Mouse (Mus musculus) brain, embryonic 14.5 days (tissue): ENCODE results near the gene Hdac2.

Source experiments
- CTCF ChIP-seq: fragments of 200-500 bp; IDR thresholded peaks from 2 replicates; pipeline ENCODE4 v1.5.1; 2012; ENCODE audit warnings: inconsistent platforms, mild to moderate bottlenecking, moderate library complexity, borderline replicate concordance; ENCODE audit not compliant: insufficient read depth, insufficient read length; ENCODE audit errors: extremely low read depth
- POLR2A ChIP-seq: fragments of 200-500 bp; IDR thresholded peaks from 2 replicates; pipeline ENCODE4 v1.6.1; 2012; ENCODE audit warnings: mild to moderate bottlenecking, inconsistent platforms, borderline replicate concordance; ENCODE audit not compliant: poor library complexity, insufficient read depth, insufficient read length, severe bottlenecking; ENCODE audit errors: extremely low read depth

- no peak for TF ChIP-seq POLR2A
- no peak for TF ChIP-seq CTCF
These were observed 38.5 kb upstream of the Hdac2 start for GRCm38 (mm10) chr10:36935863-36936262.
